Mouse (Mus musculus): ENCODE results near the gene Hist1h4n. TPM values are rescaled to one million over a fixed set of nuclear protein-coding genes. Genes with fewer than 3 reads are reported as not detected.
A peak's percentile ranks its signal among the peaks of the same experiment; 100 is the strongest.
"Not testable (repeated sequence)": the region's sequence is repeated elsewhere in the genome, so short reads cannot be mapped to it uniquely, and the experiment has no call there.

Gene Hist1h4n
- 12.0 and 15.9 TPM in 2 replicates for polyA plus RNA-seq (2015; fragmentation: Nextera tagmentation; extraction: Ambion mirVana)

DNA sequence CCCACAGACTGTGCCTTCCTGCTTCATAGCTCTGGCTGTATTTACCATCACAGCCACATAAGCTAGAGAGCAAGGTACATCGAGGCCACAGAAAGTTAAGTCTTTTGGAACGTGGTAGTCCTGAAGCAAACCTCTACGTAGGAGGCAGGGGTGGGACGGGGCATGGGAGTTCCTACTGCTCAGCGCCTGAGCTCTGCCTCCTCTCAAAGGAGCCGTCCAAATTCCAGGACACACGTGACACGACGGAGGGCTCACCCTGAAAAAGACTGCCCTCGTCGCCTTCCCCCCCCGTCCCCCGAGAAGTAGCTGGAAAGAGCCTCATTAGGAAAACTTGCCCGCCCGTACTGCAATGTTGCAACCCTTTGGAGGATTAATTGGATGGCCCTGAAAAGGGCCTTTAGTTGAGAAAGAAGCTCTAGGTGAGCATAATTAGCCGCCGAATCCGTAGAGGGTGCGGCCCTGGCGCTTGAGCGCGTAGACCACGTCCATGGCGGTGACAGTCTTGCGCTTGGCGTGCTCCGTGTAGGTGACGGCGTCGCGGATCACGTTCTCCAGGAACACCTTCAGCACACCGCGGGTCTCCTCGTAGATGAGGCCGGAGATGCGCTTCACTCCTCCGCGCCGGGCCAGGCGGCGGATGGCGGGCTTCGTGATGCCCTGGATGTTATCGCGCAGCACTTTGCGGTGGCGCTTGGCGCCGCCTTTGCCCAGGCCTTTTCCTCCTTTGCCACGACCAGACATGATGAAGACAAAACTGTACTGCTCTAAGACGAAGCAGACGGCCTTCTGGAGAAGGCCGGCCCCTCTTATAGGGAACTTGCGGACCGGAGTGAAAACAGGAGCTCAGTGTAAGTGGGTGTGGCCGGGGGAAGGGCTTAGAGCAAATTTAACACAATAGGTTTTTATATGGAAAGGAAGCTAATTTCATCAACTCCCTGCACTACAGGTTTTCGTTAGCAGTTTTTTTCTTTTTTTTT is at the start of gene Hist1h4n:
Gene Hist1h4n, minus strand, starts transcription at position 779 of the 977 bp plus-strand sequence.
- H3K36me3 ChIP-seq, H3K27ac ChIP-seq: not testable (repeated sequence)

DNA sequence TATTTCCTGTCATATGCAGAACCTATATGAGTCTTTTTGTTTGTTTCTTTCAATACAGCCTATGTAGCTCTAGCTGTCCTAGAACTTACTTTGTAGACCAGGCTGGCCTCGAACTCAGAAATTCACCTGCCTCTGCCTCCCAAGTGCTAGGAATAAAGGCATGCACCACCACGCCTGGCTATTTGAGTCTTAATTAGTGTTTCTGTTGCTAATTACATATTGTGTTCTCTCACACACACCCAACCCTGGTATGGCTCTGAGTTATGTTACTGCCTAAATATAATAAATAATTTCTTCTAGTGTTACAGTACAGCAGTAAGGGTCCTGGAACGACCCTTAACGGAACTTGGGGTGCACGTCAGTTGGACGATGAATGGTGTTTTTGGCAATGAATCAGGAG is 48.7 kb upstream of the Hist1h4n start:
- H3K4me2 ChIP-seq (replicated peaks), result no peak overlapping the region
- no peaks in the 10 kb centered on the region for H3K27me3 ChIP-seq (replicated peaks)
- ATAC-seq, result no peak
- 82% methylated on average over 6 of the region's 6 CpGs for WGBS
- no peaks in the 10 kb centered on the region for H3K9me3 ChIP-seq
- H3K4me3 ChIP-seq (replicated peaks), result no peak overlapping the region
- H3K9ac ChIP-seq, result no peak overlapping the region
- H3K27ac ChIP-seq, result no peak overlapping the region
- no peaks in the 10 kb centered on the region for H3K4me1 ChIP-seq (replicated peaks)
- no peaks in the 10 kb centered on the region for H3K36me3 ChIP-seq

More for the DNA sequence above, at the start of gene Hist1h4n:
- not testable (repeated sequence) for H3K9ac ChIP-seq; H3K9me3 ChIP-seq; H3K4me1 ChIP-seq (replicated peaks); H3K27me3 ChIP-seq (replicated peaks); H3K4me3 ChIP-seq (replicated peaks)
- H3K4me2 ChIP-seq (replicated peaks), result peak within 1 kb of the TSS; percentile 41
- under 1% methylated on average over 28 of the region's 58 CpGs for WGBS
- peak; percentile 86 for ATAC-seq

- 68% methylated on average over 3 of the region's 3 CpGs for WGBS
- not testable (repeated sequence) for H3K9me3 ChIP-seq; ATAC-seq; H3K27ac ChIP-seq; H3K4me3 ChIP-seq (replicated peaks); H3K4me2 ChIP-seq (replicated peaks); H3K4me1 ChIP-seq (replicated peaks); H3K36me3 ChIP-seq; H3K9ac ChIP-seq; H3K27me3 ChIP-seq (replicated peaks)
These were observed 33.5 kb upstream of the Hist1h4n start for GRCm38 (mm10) chr13:21865503-21865902.

DNA sequence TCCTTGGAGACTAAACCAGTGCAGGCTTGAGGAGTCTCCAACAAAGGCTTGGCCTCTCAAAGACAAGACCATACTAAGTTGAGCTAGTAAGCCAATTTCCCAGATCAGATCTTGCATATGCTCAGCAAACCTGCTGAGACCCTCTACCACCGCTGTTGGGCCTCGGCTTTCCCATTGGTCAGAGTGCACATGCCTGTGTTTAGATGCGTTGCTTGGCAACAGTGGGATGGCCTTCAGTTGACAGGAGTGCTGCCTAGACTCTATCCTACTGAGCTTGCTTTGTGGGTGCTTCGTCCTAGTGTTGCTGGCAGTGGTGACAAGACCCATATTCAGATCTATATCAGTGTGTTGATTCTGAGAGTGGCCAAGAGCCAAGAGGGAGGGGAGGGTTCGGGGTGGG is 29.6 kb upstream of the Hist1h4n start:
- Histone ChIP-seq H3K4me2 (replicated peaks) (no peak overlapping the region), H3K9me3 (no peaks in the 10 kb centered on the region), H3K4me1 (replicated peaks) (no peaks in the 10 kb centered on the region), H3K27ac (no peak overlapping the region), H3K9ac (no peak overlapping the region), H3K27me3 (replicated peaks) (no peaks in the 10 kb centered on the region), H3K36me3 (no peaks in the 10 kb centered on the region), H3K4me3 (replicated peaks) (no peak overlapping the region)
- no peak for ATAC-seq
- WGBS, result 14% methylated on average over 5 of the region's 5 CpGs

GRCm38 (mm10) chr13:21855698-21856162 is 23.7 kb upstream of the Hist1h4n start:
- Histone ChIP-seq H3K9me3 (no peaks in the 10 kb centered on the region), H3K9ac (0 out of 2 replicates have a peak overlapping the region, but pooled peaks have one; percentile 3), H3K27me3 (replicated peaks) (no peaks in the 10 kb centered on the region), H3K4me1 (replicated peaks) (no peaks in the 10 kb centered on the region), H3K4me2 (replicated peaks) (peak overlapping the region; percentile 46), H3K4me3 (replicated peaks) (peak overlapping the region; percentile 31), H3K36me3 (no peaks in the 10 kb centered on the region), H3K27ac (no peak overlapping the region)
- peak; percentile 73 for ATAC-seq
- WGBS, result 2% methylated on average over 15 of the region's 15 CpGs

GRCm38 (mm10) chr13:21855146-21855545 is 23.1 kb upstream of the Hist1h4n start:
- Histone ChIP-seq H3K9ac (no peak overlapping the region), H3K4me3 (replicated peaks) (peak overlapping the region; percentile 31), H3K4me1 (replicated peaks) (no peaks in the 10 kb centered on the region), H3K27me3 (replicated peaks) (no peaks in the 10 kb centered on the region), H3K36me3 (no peaks in the 10 kb centered on the region), H3K27ac (no peak overlapping the region), H3K4me2 (replicated peaks) (peak overlapping the region; percentile 46; the same call in 1 of the 2 replicates), H3K9me3 (no peaks in the 10 kb centered on the region)
- ATAC-seq, result peak; percentile 91
- 5% methylated on average over 11 of the region's 11 CpGs for WGBS

DNA sequence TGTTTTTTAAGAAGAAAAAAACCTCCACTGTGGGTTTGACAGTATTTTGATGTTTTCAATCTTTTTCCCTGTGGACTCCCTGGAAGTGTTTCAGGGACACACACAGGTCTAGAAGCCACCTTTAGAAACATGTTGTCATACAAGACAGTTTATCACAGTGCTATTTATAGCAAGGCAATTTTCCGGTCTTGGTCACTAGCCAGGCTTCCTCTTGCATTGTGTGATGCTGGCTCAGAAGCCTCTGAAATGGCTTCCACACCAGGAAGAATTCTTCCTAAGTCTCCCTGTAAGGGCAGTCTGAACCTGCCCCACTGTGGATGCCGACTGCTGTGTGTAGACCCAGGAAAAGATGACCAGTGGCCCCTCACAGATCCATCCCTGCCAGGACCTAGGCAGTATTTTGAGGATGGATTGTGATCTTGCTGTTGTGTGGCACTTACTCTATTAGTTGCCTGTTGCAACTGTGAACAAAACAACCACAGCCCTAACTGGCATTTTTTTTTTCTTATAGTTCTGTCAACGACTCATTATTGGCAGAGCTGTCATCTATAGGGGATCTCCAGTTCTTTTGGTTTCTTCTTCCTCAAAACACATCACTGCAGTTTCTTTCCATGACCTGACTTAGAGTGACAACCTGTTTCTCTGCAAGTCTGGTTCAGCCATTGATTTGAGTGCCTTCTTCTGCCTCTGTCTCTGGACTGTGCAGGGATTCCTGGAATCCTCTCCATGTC is 20.4 kb upstream of the Hist1h4n start:
- Histone ChIP-seq H3K27ac (no peak overlapping the region), H3K9me3 (no peaks in the 10 kb centered on the region), H3K36me3 (no peaks in the 10 kb centered on the region), H3K27me3 (replicated peaks) (no peaks in the 10 kb centered on the region), H3K9ac (no peak overlapping the region), H3K4me2 (replicated peaks) (no peak overlapping the region), H3K4me1 (replicated peaks) (no peaks in the 10 kb centered on the region), H3K4me3 (replicated peaks) (no peak overlapping the region)
- 57% methylated on average over 3 of the region's 3 CpGs for WGBS
- no peak for ATAC-seq

- H3K4me1 ChIP-seq (replicated peaks); H3K9ac ChIP-seq; ATAC-seq; H3K4me3 ChIP-seq (replicated peaks); H3K27me3 ChIP-seq (replicated peaks); H3K36me3 ChIP-seq; H3K4me2 ChIP-seq (replicated peaks); H3K9me3 ChIP-seq; H3K27ac ChIP-seq: not testable (repeated sequence)
- 58% methylated on average over 1 of the region's 1 CpGs for WGBS
These were observed 18.7 kb upstream of the Hist1h4n start for GRCm38 (mm10) chr13:21850696-21851095.

DNA sequence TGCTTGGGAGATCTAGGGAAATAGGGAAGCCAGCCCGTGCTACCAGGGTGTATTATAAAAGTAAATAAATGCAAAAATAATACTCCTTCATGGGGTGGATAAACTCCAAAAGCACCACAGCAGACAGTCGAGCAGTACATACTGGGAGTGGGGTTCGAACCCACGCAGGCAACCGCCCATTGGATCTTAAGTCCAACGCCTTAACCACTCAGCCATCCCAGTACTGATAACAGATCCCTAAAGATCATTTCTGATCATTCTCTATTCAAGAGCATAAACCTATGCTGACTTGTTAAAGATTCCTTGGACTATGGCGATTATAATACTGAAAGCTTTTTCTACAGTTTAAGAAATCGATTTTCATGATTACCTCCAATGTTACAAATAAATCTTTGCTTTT is 15.9 kb upstream of the Hist1h4n start:
- WGBS, result 33% methylated on average over 8 of the region's 8 CpGs
- H3K4me3 ChIP-seq (replicated peaks), result no peak overlapping the region
- H3K27me3 ChIP-seq (replicated peaks), result no peaks in the 10 kb centered on the region
- H3K4me2 ChIP-seq (replicated peaks), result no peak overlapping the region
- no peak overlapping the region for H3K9ac ChIP-seq
- no peaks in the 10 kb centered on the region for H3K4me1 ChIP-seq (replicated peaks)
- H3K27ac ChIP-seq, result no peak overlapping the region
- no peaks in the 10 kb centered on the region for H3K9me3 ChIP-seq
- no peaks in the 10 kb centered on the region for H3K36me3 ChIP-seq
- ATAC-seq, result peak; percentile 55; the same call in 1 of the 2 replicates

- H3K4me2 ChIP-seq (replicated peaks); H3K4me1 ChIP-seq (replicated peaks); H3K9me3 ChIP-seq; H3K4me3 ChIP-seq (replicated peaks); H3K36me3 ChIP-seq; ATAC-seq; H3K27me3 ChIP-seq (replicated peaks); H3K9ac ChIP-seq; H3K27ac ChIP-seq: not testable (repeated sequence)
These were observed 14.4 kb upstream of the Hist1h4n start for GRCm38 (mm10) chr13:21846356-21846755.

GRCm38 (mm10) chr13:21840508-21840907 is 8.5 kb upstream of the Hist1h4n start:
- WGBS, result no CpG with 5 or more reads among the region's 4 CpGs

GRCm38 (mm10) chr13:21833461-21833860 is 1.5 kb upstream of the Hist1h4n start, which contains the start of the genes Hist1h2ap and Hist1h2br:
TSS of gene Hist1h2ap (minus strand) at chr13:21833507.
TSS of gene Hist1h2br (plus strand) at chr13:21833743.
- not testable (repeated sequence) for H3K4me1 ChIP-seq (replicated peaks); H3K4me3 ChIP-seq (replicated peaks); H3K9ac ChIP-seq; H3K9me3 ChIP-seq; H3K27me3 ChIP-seq (replicated peaks); H3K27ac ChIP-seq; H3K4me2 ChIP-seq (replicated peaks); H3K36me3 ChIP-seq
- WGBS, result no CpG with 5 or more reads among the region's 24 CpGs
- peak; percentile 93 for ATAC-seq

More at GRCm38 (mm10) chr13:21840508-21840907, 8.5 kb upstream of the Hist1h4n start:
- not testable (repeated sequence) for H3K9me3 ChIP-seq; H3K4me2 ChIP-seq (replicated peaks); H3K4me1 ChIP-seq (replicated peaks); H3K36me3 ChIP-seq; H3K4me3 ChIP-seq (replicated peaks); H3K9ac ChIP-seq; H3K27ac ChIP-seq; H3K27me3 ChIP-seq (replicated peaks)
- peak; percentile 87 for ATAC-seq
